Mouse (Mus musculus): Measurements from ENCODE around the gene Cep350. TPM values are rescaled to one million over a fixed set of nuclear protein-coding genes. Genes with fewer than 3 reads are reported as not detected.
"Not testable (repeated sequence)": the region's sequence is repeated elsewhere in the genome, so short reads cannot be mapped to it uniquely, and the experiment has no call there.

Cep350 gene
- total RNA-seq, 2 experiments from 2014 or later = 33.5 to 37.9 TPM

- no peak for DNase-seq (ENCODE audit: low spot score in 2 of 2)
These were observed 78.7 kb downstream of the Cep350 start for GRCm38 (mm10) chr1:155894382-155894781.

GRCm38 (mm10) chr1:155886846-155887245 is 86.2 kb downstream of the Cep350 start:
- DNase-seq (ENCODE audit: low spot score in 2 of 2) = no peak

GRCm38 (mm10) chr1:155882646-155883231 is 90.3 kb downstream of the Cep350 start:
- not testable (repeated sequence) for DNase-seq (ENCODE audit: low spot score in 2 of 2)

- no peak for DNase-seq (ENCODE audit: low spot score in 2 of 2)
These were observed 93.5 kb downstream of the Cep350 start for GRCm38 (mm10) chr1:155879596-155879995.

GRCm38 (mm10) chr1:155862967-155863366 is 110.1 kb downstream of the Cep350 start:
- no peak for DNase-seq (ENCODE audit: low spot score in 2 of 2)

GRCm38 (mm10) chr1:155854926-155855702 is 117.9 kb downstream of the Cep350 start:
- DNase-seq (ENCODE audit: low spot score in 2 of 2) = no peak

- DNase-seq (ENCODE audit: low spot score in 2 of 2) = no peak
These were observed 120.0 kb downstream of the Cep350 start for GRCm38 (mm10) chr1:155853009-155853408.

GRCm38 (mm10) chr1:155844235-155844634 is 128.8 kb downstream of the Cep350 start:
- DNase-seq (ENCODE audit: low spot score in 2 of 2) = no peak

- no peak for DNase-seq (ENCODE audit: low spot score in 2 of 2)
These were observed 129.5 kb downstream of the Cep350 start for GRCm38 (mm10) chr1:155843538-155843937.

GRCm38 (mm10) chr1:155835667-155836066 is 137.4 kb downstream of the Cep350 start:
- DNase-seq (ENCODE audit: low spot score in 2 of 2) = no peak

- DNase-seq (ENCODE audit: low spot score in 2 of 2) = no peak
These were observed 139.4 kb downstream of the Cep350 start for GRCm38 (mm10) chr1:155833610-155834009.

GRCm38 (mm10) chr1:155831958-155832357 is 141.1 kb downstream of the Cep350 start:
- no peak for DNase-seq (ENCODE audit: low spot score in 2 of 2)

- DNase-seq (ENCODE audit: low spot score in 2 of 2) = no peak
These were observed 142.2 kb downstream of the Cep350 start for GRCm38 (mm10) chr1:155830861-155831260.

- no peak for DNase-seq (ENCODE audit: low spot score in 2 of 2)
These were observed 145.3 kb downstream of the Cep350 start for GRCm38 (mm10) chr1:155827703-155828295.

- DNase-seq (ENCODE audit: low spot score in 2 of 2) = no peak
These were observed 146.2 kb downstream of the Cep350 start for GRCm38 (mm10) chr1:155826803-155827395.

- no peak for DNase-seq (ENCODE audit: low spot score in 2 of 2)
These were observed 146.9 kb downstream of the Cep350 start for GRCm38 (mm10) chr1:155825940-155826716.

GRCm38 (mm10) chr1:155820646-155821045 is 152.4 kb downstream of the Cep350 start:
- no peak for DNase-seq (ENCODE audit: low spot score in 2 of 2)

GRCm38 (mm10) chr1:155816167-155816566 is 156.9 kb downstream of the Cep350 start:
- no peak for DNase-seq (ENCODE audit: low spot score in 2 of 2)

- DNase-seq (ENCODE audit: low spot score in 2 of 2) = peak; percentile 61 to 74
These were observed 160.2 kb downstream of the Cep350 start, which contains the start of gene Qsox1 for GRCm38 (mm10) chr1:155812581-155813499. Gene Qsox1 (minus strand): TSS chr1:155812889.

Data from adrenal gland, postnatal 4 days (tissue).